Mouse (Mus musculus) C2C12 (cell line): Measurements from ENCODE around the gene Cacna1b. TPM values are rescaled to one million over a fixed set of nuclear protein-coding genes. Genes with fewer than 3 reads are reported as not detected.
A peak's percentile ranks its signal among the peaks of the same experiment; 100 is the strongest.

Experiments
- H3K27me3 ChIP-seq: one replicate; pipeline ENCODE4 v1.6.1; 2011; ENCODE audit not compliant: control insufficient read depth, insufficient read depth, insufficient read length
- H3K36me3 ChIP-seq: one replicate; pipeline ENCODE4 v1.6.1; 2011; ENCODE audit not compliant: control insufficient read depth, insufficient read depth
- H3K4me3 ChIP-seq: one replicate; pipeline ENCODE4 v1.5.1; 2011; ENCODE audit warnings: mild to moderate bottlenecking, control low read depth; ENCODE audit not compliant: poor library complexity, insufficient read depth, severe bottlenecking
- H3K79me2 ChIP-seq: one replicate; pipeline ENCODE4 v1.6.1; 2011; ENCODE audit not compliant: control insufficient read depth, insufficient read depth
- H3K79me3 ChIP-seq: one replicate; pipeline ENCODE4 v1.6.1; 2011; ENCODE audit warnings: low read depth, control low read depth
- H3ac ChIP-seq: one replicate; pipeline ENCODE3; 2011; ENCODE audit warnings: low read depth; ENCODE audit not compliant: control insufficient read depth, insufficient read length
- CEBPB ChIP-seq: IDR thresholded peaks from one replicate; pipeline ENCODE4 v1.6.1; 2011; ENCODE audit warnings: low read depth, mild to moderate bottlenecking, control low read depth, moderate library complexity
- CTCF ChIP-seq: IDR thresholded peaks from one replicate; pipeline ENCODE4 v1.5.1; 2011; ENCODE audit not compliant: control insufficient read depth, insufficient read depth, insufficient read length
- FOSL1 ChIP-seq: IDR thresholded peaks from one replicate; pipeline ENCODE4 v1.8.0; 2011; ENCODE audit warnings: mild to moderate bottlenecking, low read length; ENCODE audit not compliant: poor library complexity, insufficient read depth, severe bottlenecking
- MAX ChIP-seq: IDR thresholded peaks from one replicate; pipeline ENCODE4 v1.6.1; 2011; ENCODE audit warnings: mild to moderate bottlenecking, control low read depth
- MYOD1 ChIP-seq: IDR thresholded peaks from one replicate; pipeline ENCODE4 v1.6.1; 2011; ENCODE audit warnings: low read depth; ENCODE audit not compliant: control insufficient read depth, insufficient read length
- MYOG ChIP-seq: IDR thresholded peaks from one replicate; pipeline ENCODE4 v1.6.1; 2011; ENCODE audit not compliant: control insufficient read depth, insufficient read length; ENCODE audit errors: extremely low read depth
- USF1 ChIP-seq: IDR thresholded peaks from one replicate; pipeline ENCODE4 v1.6.1; 2011; ENCODE audit warnings: low read depth, mild to moderate bottlenecking, control low read depth, moderate library complexity
- polyA plus RNA-seq: library from polyadenylated mRNA; unstranded; fragments of >200 nt; fragmentation: generic; extraction: Trizol; gene quantifications from one replicate; pipeline ENCODE4 v1.2.1, GENCODE M21; 2012; ENCODE audit warnings: missing spikeins

Cacna1b gene
- polyA plus RNA-seq, 1 experiment: under 0.01 TPM

- Histone ChIP-seq H3K79me3 (no peaks in the 10 kb centered on the region), H3K79me2 (no peaks in the 10 kb centered on the region), H3K4me3 (no peak overlapping the region), H3K27me3 (no peaks in the 10 kb centered on the region), H3ac (no peak overlapping the region), H3K36me3 (no peaks in the 10 kb centered on the region)
- TF ChIP-seq USF1 (no peak), MYOD1 (no peak)
Observed at GRCm38 (mm10) chr2:24679012-24679651, 83.8 kb downstream of the Cacna1b start.

GRCm38 (mm10) chr2:24678538-24678937 lies 84.4 kb downstream of the Cacna1b start:
- H3K79me2 ChIP-seq: no peaks in the 10 kb centered on the region
- no peaks in the 10 kb centered on the region for H3K79me3 ChIP-seq
- no peak overlapping the region for H3ac ChIP-seq
- no peaks in the 10 kb centered on the region for H3K36me3 ChIP-seq
- H3K4me3 ChIP-seq: no peak overlapping the region
- no peak for TF ChIP-seq CTCF
- TF ChIP-seq MYOG: no peak
- no peak for TF ChIP-seq CEBPB
- no peak for TF ChIP-seq MYOD1
- H3K27me3 ChIP-seq: no peaks in the 10 kb centered on the region

- Histone ChIP-seq H3K4me3 (no peak overlapping the region), H3ac (no peak overlapping the region), H3K79me3 (no peaks in the 10 kb centered on the region), H3K79me2 (no peaks in the 10 kb centered on the region), H3K36me3 (no peaks in the 10 kb centered on the region), H3K27me3 (no peaks in the 10 kb centered on the region)
- no peak for TF ChIP-seq CEBPB
- no peak for TF ChIP-seq USF1
Observed at GRCm38 (mm10) chr2:24678110-24678509, 84.8 kb downstream of the Cacna1b start.

GRCm38 (mm10) chr2:24677629-24678028 lies 85.3 kb downstream of the Cacna1b start:
- Histone ChIP-seq H3K4me3 (no peak overlapping the region), H3ac (no peak overlapping the region), H3K79me2 (no peaks in the 10 kb centered on the region), H3K36me3 (no peaks in the 10 kb centered on the region), H3K79me3 (no peaks in the 10 kb centered on the region), H3K27me3 (no peaks in the 10 kb centered on the region)
- TF ChIP-seq CEBPB: no peak

GRCm38 (mm10) chr2:24674432-24675006 lies 88.4 kb downstream of the Cacna1b start:
- Histone ChIP-seq H3K79me2 (no peaks in the 10 kb centered on the region), H3K79me3 (no peaks in the 10 kb centered on the region), H3K4me3 (no peak overlapping the region), H3K27me3 (no peaks in the 10 kb centered on the region), H3ac (no peak overlapping the region), H3K36me3 (no peaks in the 10 kb centered on the region)
- TF ChIP-seq CTCF (no peak), USF1 (no peak), CEBPB (peak; percentile 4), FOSL1 (no peak)

GRCm38 (mm10) chr2:24668598-24668997 lies 94.4 kb downstream of the Cacna1b start:
- no peaks in the 10 kb centered on the region for H3K36me3 ChIP-seq

More at GRCm38 (mm10) chr2:24668598-24668997, 94.4 kb downstream of the Cacna1b start:
- no peak for TF ChIP-seq USF1
- no peak for TF ChIP-seq MYOD1
- no peak for TF ChIP-seq MAX
- TF ChIP-seq CTCF: no peak
- no peak for TF ChIP-seq FOSL1
- TF ChIP-seq CEBPB: no peak
- no peak for TF ChIP-seq MYOG
- H3K4me3 ChIP-seq: no peak overlapping the region
- H3ac ChIP-seq: no peak overlapping the region
- no peaks in the 10 kb centered on the region for H3K27me3 ChIP-seq
- H3K79me3 ChIP-seq: no peaks in the 10 kb centered on the region
- no peaks in the 10 kb centered on the region for H3K79me2 ChIP-seq
